Mouse (Mus musculus) ZHBTc4 (cell line): Measurements from ENCODE around the gene Rnft2.

Source experiments
- DNase-seq: peaks from one replicate; pipeline ENCODE4 v3.0.0-alpha.2; 2011; ENCODE audit warnings: low read depth, low spot score

Gene Rnft2

DNA sequence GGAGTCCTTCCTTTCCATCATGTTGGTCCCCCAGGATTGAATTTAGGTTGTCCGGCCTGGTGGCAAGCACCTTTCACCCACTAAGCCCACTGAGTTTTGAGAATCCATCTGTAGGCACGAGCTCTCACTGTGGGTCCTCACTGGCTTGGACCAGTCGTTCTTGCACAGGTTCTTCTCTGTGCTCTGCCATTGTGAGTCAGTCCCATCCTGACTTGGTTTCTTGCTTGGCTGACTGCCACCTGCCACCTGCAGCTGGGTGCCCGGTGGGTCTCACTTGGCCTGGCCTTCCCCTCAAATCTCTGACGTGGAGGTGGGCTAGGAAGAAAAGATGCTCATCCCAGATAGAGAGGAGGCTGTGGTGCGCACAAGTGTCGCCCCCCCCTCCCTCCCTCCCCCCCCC is 6.1 kb upstream of the Rnft2 start:
- no peak for DNase-seq

DNA sequence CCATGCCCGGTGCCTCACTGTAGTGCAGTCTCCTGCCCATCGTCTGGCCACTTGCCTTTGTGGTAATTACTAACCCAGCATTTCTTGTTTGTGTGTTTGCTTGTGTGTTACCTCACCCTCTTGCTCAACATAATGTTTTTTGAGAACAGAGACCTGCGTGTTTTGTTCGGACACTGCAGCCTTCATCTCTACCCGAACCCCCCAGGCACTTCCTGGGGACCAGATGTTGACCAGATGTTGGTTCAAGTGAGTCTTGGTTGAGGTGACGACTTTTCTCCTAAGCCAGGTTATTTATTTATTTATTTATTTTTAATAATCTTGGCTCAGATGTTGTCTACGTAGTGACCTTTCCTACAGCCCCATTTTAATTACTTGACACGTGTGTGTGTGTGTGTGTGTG is 2.5 kb upstream of the Rnft2 start:
- no peak for DNase-seq

DNA sequence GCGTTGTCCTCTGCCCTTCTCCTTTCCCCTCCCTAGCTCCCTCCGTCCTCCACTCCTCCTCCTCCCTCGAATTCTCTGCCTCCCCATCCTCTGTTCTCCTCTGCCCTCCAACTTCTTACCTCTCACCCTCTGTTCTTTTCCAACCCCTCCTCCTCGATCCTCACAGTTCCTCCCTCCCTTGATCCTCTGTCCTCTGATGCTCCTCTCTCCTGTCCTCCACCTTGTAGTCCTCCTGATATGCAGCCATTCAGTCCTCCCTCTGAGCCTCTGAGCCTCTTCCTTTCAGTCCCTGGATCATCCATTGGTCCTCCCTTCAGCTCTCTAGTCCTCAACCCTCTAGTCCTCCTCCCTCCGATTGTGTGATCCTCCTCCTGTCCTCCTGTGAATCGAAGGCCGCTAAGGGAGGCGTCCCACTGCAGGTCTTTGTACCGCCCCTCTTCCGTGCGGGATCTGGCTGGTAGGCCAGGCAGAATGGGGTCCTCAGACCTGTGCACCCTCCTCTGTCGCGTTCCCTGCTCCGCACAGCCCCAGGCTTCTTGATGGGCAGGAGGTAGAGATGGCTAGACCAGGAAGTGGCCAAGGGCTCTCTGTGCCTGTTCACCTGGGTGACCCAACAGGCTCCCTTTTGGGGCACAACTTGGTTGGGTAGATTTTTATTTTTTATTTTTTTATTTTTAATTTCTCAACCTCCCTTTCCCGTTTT is 841 bp upstream of the Rnft2 start:
- DNase-seq: peak; percentile 23

DNA sequence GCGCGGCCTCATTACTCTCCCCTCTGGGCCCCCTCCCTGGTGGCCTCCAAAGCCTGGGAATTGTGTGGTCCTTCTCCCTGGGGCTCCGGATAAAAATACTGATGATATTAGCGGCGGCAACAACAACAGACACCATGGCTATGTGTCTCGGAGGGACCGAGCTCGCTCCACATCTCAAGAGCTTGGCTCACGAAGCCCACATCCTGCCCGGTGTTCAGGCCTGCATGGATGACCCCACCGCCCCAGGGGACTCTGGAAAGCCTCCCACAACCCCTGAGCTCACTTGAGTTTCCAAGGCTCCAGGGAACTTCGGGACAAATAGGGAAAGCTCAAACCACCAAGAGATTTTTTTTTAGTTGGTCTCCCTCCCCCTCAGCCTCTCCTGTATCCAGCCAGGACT is 5.2 kb downstream of the Rnft2 start:
- DNase-seq: no peak

DNA sequence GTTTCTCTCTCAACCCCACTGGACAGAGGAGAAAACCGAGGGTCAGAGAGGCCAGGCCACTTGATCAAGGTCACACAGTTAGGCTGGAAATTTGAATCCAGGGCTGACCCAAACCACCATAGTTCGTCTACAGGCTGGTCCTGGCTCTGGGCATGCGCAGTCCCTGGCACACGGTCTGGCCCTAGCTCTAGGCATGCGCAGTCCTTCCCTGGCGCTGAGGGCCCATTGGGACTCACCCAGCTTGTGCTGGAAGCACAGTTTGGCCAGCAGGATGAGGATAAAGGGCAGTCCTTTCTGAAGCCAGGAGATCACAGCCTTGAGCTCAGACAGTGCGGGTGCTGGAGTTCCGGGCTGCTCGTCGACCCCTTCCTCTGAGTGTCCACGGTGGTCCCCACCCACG is 8.0 kb downstream of the Rnft2 start:
- DNase-seq: peak; percentile 78

DNA sequence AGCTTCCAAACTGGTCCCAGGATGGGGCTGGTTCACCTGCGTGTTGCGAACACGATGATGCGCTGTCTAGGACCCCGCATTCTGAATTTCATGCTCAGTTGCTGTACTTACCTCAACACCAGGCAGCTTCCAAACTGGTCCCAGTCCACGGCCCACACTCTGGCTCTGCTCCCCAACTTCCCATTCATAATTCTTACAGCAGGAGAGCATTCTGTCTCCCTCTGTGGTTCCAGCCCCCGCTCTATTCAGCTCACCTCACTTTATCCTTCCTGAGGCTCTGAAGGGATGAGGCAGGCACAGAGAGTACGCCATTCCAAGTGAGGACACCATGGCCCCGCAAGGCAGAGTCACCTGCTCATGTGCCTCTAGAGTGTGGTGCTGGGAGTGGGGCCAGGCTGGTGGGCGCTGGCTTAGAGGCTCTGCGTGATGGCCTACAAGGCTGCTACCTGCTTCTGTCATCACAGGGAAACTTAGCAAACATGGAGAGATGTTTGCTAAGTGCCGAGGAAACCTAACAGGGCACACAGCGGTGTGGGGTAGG is 14.8 kb downstream of the Rnft2 start:
- DNase-seq: peak; percentile 22

DNA sequence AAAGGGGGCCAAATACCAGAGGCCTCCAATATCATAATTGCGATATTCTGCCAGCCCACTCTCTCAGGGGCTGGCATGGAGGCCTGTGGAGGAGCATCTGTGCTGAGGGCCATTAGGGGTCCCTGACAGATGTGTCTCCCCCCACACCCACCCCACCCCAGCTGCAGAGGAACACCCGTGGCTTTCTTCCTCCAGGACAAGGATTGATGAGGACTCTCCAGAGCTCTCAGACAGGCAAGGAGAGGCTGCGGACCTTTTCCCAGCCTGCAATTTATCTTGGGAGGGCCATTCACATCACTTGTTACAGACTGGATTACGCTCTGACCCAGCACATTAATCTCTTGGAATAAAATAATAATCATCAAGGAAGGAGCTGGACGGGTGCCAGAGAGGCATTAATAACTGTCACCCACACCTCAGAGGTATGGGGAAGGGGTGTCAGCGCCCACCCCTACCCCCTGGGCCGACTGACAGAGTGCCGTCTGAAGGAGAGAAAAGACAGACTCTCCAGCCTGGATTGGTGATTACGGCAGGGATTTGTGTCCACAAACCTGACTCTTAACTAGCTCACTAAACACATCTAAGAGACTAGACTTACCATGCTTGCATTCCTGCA is 21.7 kb downstream of the Rnft2 start:
- DNase-seq: no peak

DNA sequence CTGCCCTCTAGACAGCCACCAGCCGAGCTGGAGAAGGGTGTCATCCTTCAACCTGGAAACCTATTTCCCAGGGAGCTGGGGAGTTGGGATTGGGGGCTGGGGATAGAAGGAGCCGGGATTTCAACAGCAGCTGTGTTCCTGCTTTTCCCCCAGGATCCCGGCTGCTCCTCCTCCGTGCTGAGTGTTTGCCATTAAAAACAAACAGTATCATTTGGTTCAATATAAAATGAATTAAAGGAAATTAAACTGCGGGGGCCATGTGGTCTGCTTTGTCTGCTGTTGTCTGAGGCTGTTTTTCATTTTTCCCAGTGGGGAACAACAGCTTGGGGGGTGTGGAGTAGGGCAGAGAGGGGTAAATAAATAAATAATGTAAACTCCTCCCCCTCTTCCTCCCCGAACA is 27.5 kb downstream of the Rnft2 start:
- DNase-seq: no peak

DNA sequence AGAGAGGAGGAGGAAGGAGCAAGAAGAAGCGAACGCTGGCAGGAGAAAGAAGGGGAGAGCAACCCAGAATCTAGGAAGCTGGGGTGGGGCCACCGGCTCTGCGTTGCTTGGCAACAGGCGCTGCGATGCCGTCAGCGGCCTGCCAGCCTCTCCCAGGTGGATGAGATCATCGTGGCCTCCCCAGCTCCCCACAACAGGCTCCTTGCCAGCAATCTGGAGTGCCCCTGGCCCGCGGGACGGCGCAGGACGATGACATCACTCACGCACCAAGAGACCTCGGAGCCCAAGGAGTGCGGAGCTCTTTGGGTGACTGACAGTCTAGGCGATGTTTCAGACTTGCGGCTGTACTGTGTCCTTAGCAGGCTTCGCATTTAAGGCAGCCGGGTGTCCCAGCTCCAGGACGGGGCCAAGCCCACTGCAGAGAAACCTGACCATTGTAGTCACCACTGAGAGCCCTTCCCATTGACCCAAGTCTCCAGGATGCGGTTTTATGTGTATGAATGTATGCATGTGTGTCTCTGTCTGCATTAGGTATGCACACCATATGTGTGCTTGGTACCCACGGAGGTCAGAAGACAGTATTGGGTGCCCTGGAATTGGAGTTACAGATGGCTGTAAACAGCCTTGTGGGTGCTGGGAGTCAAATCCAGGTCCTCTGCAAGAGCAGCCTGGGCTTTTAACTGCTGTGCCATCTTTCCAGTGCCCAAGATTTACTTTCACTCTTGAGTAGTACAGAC is 30.3 kb downstream of the Rnft2 start:
- peak; percentile 55 for DNase-seq

DNA sequence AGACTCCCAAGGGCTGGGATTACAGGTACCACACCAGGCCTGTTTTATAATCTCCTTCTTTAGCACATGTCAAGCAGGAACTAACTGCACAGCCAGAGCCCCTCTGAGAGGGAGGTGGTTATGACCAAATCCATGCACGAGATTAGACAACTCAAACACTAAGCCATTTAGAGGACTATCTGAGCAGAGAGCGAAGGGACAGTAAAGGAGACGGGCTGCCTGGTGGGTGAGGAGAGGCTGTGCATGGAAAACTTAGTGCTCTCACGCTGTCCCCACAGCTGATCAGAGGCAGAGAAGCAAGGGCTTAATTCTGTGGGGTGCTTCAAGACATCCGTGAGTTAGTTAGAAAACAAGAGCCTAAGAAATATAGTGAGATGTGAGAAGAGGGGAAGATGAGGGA is 30.9 kb downstream of the Rnft2 start:
- DNase-seq: no peak

DNA sequence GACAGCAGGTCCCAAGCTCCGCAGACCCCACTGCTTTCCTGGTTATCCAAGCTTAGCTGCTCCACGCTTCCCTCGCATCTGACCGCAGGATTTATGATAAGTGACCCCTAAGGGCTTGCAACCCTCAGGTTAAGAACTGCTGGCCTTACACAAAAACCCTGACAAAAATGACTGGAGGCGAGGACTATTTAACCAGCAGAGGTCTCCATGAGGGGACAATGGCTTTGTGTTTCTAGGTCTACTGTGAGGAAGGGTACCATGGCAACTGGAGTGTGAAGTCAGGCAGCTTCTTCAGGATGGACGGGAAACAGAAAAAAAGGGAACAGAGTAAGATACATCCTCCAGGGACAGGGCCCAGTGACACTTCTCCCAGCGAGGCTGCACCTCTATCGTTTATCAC is 39.1 kb downstream of the Rnft2 start:
- DNase-seq: no peak

DNA sequence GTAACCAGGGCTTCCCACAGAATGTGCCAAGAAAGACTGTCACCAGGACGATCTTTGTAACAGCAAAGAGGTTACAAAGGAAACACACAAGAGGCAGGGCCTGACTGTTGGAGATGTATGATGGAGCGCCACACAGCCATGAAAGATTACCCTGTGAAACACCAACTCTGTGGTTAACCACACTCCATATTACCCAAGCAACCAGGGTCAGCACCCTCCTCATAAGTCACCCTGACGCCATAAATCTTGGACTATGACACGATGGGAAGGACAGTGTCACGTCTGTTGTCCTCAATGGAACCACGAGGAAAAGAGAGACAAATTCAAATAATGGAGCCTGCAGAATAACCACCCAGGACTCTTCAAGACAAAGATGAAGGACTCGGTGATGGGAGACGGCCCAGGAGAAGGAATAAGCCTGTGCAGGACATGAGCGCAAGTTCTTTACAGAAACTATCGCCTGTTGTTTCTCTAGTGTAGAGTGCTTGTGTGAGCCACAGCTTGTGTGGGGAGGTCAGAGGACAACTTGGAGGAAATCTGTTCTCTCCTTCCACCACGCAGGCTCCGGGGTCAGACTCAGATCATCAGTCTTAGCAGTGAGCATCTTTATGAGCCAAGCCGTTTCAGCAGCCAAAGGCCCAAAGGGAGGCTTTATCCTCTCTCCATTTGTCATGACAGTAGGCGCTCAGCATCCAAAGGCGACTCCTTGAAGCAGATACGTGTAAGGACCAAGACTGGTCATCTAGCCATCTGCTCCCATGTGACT is 40.1 kb downstream of the Rnft2 start:
- no peak for DNase-seq

DNA sequence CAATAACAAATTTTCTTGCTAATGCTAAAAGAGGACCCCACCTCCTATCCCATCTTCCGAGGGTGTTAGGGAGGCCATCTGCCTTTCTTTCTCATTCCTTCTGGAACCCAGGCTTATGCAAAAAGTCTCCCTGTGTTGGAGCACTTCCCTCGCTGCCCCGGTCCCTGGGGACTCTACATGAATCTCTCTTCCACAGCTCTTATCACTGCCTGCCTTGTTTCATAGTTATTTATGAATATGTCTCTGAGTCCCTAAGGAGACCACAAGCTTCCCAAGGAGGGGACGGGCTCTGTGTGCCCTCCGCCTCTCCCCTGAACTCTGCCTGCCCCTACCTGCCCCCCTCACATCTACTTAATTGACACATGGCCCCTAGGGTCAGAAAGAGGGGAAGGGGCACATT is 45.2 kb downstream of the Rnft2 start:
- no peak for DNase-seq

DNA sequence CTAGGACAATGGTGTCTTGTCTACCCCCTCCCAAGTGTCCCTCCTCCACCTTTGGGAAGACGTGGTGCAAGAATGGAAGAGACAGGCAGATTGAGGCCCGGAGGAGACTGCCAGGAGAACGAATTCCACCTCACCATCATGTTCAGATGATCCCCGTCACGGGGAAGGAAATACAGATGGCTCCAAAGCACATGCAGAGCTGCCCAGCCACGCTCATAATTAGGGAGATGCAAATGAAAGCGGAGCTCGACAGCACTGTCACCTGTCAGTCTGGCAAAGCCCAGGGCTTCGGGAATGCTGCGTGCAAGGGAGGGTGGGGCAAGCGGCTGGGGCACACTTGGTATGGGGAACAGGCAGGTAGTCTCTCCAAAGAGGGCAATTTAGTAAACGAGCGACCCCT is 47.5 kb downstream of the Rnft2 start:
- DNase-seq: no peak

DNA sequence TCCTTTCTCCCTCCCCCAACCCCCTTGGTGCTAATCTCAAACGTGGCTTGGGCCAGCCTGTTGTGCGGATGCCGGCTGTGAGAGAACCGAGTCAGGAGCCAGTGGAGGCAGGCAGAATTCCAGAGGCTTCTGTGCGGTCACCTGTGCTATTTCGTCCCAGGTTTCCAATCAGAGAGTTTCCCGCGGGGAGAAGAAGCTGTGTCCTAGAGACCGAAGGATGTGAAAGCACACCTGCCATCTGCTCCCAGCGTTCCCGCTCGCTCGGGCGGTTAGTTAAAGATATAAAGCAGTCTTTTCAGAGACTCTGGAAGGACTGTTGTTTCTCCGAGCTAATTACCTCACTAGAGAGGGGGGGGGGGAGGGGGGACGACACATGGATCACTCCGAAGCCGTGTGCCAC is 52.7 kb downstream of the Rnft2 start:
- no peak for DNase-seq

DNA sequence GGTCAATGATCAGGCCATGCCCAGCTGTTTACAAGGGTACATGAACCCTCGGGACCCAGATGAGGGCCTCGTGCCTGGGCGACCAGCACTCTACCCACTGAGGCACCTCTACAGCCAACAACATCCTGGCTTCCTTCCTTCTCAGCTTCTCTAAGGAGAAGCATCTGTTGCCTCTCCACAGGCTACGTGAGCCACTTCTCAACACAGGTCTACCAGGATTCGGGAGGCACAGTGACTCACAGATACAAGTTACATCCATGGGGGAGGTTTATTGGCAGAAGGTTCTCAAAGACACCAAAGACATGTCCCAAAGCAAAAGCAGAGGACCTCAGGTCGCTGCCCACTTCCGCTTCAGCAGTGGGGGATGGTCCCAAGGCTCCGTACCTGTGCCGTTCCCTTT is 54.4 kb downstream of the Rnft2 start:
- DNase-seq: no peak

DNA sequence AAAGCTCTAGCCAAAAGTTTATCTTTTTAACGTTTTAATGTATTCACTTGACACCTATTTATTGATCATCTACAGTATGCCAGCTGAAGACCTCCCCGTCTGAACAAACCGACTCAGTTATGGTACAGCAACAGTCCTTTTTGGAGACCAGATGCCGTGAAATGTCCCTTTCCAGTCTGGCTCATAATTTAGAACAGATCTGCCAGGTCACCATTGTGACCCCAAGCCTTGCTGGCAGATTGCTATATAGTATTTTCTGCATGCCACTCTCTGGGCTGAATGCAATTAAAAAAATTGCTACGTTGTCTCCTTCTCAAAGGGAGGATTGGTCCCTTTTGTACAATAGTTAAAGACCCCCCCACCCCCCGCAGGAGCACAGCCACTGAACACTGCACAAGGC is 56.6 kb downstream of the Rnft2 start:
- no peak for DNase-seq

DNA sequence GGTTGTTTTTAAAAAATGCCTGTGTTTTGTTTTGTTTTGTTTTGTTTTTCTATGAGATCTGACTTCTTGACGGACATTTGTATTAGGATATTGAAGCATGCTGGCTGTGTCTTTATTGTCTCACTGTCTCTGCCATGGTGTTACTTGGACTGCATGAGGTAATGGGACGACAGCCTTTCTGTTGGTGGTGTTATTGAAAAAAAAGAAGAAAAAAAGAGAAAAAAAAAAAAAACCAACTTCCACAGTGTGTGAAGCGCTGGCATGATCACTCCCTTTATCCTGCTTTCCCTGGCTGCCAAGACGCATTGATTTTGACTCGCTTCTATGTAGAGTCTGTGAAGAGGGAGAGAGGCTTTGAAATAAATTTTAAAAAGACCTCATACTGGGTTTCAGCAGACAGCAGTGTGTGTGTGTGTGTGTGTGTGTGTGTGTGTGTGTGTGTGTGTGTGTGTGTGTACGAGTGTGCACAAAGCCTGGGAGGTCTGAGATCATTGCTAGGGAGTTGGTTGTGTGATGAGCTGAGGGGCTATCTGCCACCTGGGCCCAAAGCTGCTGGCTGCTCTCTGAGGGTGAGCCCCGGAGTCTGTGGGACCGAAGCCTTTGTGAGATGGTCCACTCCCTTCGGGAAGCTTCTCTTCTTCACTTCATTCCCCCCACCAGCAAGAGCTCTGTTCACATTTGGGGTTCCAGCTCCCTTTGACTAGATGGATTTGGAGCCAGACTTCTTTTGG is 57.8 kb downstream of the Rnft2 start:
- DNase-seq: no peak

DNA sequence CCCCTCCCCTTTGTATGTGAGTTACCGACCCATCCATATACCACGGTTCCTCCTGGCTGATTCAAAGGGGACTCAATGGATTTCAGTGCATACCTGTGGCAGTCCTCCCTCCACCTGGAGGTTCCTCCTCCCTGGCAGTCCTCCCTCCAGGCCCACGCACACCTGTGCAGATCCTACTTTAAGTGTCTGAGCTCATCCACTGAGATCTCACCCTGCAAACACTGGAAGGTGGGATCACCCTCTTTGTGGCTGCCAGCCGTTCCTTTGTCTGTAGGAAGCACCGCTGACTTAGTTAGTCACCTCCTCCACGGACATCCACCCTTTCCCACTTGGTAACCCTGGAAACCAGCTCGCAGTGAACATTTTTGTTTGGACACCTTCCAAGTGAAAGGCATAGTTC is 67.3 kb downstream of the Rnft2 start:
- DNase-seq: no peak

DNA sequence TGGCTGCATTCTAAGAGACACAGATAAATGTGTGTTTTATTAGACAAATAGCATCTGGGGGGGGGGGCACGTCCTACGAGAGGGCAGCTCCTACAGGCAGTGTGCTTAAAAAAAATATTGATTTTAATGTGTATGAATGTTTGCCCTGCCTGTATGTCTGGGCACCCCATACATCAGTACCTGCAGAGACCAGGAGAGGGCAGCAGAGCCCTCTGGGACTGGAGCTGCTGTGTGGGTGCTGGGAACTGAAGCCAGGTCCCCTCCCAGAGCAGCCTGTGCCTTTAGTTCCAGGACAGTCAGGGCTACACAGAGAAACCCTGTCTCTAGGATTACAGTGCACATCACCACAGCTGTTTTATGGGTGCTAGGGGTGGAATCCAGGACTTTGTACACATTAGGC is 69.8 kb downstream of the Rnft2 start:
- peak; percentile 62 for DNase-seq

DNA sequence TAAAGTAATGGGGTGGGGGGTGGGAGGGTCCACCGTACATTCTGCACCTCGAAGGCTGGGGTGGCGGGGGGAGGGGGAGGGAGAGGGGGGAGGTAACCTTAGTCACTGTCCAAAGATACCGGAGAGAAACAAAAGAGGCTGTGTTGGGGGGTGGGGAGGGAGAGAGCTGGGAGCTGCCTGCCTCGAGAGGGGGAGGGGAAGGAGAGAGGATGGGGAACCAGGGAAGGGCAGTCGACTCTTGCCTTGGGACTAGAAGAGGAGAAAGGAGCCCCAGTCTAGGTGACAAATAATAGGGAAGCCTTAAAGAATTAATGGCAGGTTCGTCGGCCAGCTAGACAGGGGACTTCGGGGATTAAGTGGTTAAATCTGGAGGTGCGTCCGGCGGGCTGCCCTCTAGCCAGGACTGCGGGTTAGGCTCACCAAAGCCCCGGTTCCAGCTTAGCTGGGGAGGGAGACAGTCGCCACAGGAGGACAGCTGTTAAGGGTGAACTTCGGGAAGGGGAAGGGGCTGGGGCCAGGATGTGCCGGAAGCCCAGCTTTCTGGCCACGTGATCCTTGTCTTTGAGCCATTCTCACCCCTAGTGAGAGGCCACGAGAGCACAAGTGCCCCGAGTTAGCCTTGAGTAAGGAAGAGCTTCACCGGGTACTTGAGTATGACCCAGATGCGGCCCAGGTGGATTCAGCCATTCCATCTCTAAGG is 70.5 kb downstream of the Rnft2 start:
- DNase-seq: peak; percentile 41
